Mouse (Mus musculus) ZHBTc4 (cell line): ENCODE measurements at regions not wholly inside any gene's neighbourhood (a gene's known extent, or its start where the extent isn't known, plus 50 kb on each side); places are given as distances from the start of the nearest gene placed in this dataset.
A peak's percentile ranks its signal among the peaks of the same experiment; 100 is the strongest.

ENCODE experiments used
- DNase-seq: peaks from one replicate; pipeline ENCODE4 v3.0.0-alpha.2; 2011; ENCODE audit warnings: low read depth, low spot score

- DNase-seq: no peak
Measured at GRCm38 (mm10) chr14:80901346-80901745, 917.5 kb downstream of the Olfm4 start.

DNA sequence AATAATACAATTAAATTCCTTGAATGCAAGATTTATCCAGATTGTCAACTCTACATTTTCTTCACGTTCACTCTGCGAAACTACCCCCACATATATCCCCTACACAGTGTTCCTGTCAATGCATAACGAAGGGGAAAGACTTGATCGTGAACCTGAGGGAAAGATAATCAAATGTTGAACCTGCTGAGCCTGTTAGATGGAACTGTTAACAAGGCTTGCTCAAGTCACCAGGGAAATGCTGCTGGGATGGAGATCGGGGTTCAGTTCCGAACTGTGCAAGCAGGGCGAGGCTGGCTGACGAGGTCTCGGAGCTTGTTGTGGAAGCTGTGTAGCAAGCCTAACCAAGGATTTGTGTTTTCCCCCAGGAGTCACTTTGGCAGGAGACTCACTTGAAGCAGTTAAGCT lies 917.9 kb downstream of the Olfm4 start:
- no peak for DNase-seq

- DNase-seq: no peak
Measured at GRCm38 (mm10) chr14:80916031-80916430, 932.1 kb downstream of the Olfm4 start.

GRCm38 (mm10) chr14:80923732-80924131 lies 939.9 kb downstream of the Olfm4 start:
- DNase-seq: no peak

DNA sequence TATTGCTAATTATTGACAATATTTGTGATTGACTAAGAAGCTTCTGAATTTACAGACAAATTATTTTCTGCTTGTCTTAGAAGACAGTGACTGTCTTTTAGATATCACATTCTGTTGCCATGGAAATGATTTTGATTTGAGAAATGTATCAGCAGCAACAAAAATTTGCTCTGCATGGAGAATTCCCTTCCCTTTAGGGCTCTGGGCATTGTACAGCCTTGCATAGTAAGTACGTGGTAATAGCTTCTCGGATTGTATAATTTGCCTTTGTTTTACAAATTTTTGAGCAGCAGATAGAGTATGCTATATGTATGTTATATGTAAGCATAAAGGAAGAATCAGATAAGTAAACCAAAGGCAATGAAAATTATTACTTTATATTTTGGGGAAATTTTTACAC lies 976.1 kb downstream of the Olfm4 start:
- no peak for DNase-seq

- DNase-seq: no peak
Measured at GRCm38 (mm10) chr14:80975795-80976194, 991.9 kb downstream of the Olfm4 start.

DNA sequence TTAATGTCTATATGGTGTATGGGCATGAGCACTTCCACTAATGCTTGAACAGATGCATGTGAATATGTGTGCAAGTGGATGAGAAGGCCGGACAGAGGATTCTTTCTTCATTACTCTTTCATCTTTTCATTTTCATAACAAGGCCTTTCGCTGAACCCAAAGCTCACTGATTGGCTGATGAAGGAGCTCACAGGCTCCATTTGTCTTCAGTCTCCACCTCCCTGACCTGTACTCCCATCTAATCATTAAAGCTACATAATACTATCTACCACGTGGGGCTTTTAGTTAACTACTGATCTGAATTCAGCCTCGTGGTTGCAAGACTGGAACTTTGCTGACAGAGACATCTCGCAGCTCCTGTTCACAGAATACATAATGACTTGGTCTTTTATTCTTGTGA lies 992.8 kb downstream of the Olfm4 start:
- DNase-seq: no peak

DNA sequence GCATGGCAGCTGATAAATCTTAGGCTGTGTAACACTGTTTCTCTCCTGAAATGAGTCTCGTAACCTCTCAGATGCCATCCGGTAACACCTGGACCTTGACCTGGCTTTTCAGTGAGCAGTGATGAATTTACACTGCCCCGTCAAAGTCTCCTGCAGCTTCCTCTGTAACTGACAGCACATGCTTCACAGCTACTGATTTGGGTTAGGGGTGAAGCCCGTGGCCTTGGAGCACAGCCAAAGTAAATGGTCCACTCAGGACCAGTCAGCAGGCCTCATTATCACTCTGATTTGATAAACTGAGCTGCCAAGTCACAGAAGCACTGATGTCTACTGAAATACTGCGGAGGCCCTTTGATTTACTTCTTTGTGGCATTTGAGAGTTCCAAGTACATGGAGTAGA lies 995.6 kb downstream of the Olfm4 start:
- DNase-seq: no peak

- no peak for DNase-seq
Measured at GRCm38 (mm10) chr14:80990192-80990591, 1006.3 kb downstream of the Olfm4 start.

GRCm38 (mm10) chr14:80990679-80991286 lies 1006.9 kb downstream of the Olfm4 start:
- DNase-seq: no peak

DNA sequence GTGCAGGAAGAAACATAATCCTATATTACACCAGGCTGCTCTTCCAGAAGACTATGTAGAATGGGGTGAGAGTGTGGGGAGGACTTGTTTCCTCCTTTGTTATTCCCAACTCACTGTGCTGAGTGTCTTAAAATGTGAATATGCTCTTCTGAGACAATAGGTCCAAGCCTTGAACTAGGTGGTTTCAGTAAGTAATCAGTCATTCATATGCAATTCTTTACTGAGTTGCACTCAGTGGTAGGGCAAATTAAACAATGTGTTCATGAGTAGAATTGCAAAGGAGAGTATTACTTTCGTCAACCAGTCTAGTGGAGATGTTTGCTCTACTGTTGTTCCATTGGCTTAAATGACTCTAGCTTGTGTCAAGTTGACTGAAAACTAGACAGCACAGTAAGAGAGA lies 1015.1 kb downstream of the Olfm4 start:
- peak; percentile 2 for DNase-seq

GRCm38 (mm10) chr14:81013208-81013607 lies 1029.3 kb downstream of the Olfm4 start:
- DNase-seq: no peak

- no peak for DNase-seq
Measured at GRCm38 (mm10) chr14:81031475-81031874, 1047.6 kb downstream of the Olfm4 start.

DNA sequence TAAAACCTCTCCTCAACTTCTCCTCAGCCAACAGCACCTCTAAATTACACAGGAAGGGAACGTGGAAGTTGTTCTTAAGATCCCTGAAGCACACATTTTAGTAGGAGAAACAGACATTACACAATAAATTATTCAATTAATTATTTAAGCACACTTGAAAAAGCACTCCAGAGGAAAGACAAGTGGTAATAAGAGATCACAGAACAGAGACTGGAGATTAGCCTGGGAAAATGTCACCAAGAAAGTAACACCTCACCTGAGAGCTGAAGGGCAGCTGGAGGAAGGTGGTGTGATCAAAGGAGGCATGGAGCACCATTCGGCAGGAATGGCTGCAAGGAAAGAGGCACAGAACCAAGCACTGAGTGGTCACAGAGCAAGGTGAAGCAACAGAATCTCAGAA lies 1053.8 kb downstream of the Olfm4 start:
- no peak for DNase-seq

DNA sequence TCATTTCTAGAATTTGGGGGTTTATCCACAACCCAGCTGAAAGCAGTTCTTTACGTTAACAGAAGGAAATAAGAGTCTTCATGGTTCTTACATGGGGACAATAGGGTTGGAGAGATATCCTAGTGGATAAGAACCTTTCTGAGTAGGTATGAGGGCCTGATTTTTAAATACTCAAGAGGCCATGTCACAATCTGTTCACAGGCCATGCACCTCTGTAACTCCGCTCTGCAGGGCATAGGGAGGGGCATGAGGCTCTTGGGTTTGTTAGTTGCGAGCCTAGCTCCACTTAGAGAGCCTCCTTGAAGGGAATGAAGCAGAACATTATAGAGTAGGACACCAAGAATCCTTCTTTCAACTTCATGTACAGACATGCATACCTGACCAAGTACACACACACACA lies 1054.2 kb downstream of the Olfm4 start:
- DNase-seq: no peak
